Comparison of ENCODE assay signal across 8 mouse cellular contexts in the genomic region with DNA sequence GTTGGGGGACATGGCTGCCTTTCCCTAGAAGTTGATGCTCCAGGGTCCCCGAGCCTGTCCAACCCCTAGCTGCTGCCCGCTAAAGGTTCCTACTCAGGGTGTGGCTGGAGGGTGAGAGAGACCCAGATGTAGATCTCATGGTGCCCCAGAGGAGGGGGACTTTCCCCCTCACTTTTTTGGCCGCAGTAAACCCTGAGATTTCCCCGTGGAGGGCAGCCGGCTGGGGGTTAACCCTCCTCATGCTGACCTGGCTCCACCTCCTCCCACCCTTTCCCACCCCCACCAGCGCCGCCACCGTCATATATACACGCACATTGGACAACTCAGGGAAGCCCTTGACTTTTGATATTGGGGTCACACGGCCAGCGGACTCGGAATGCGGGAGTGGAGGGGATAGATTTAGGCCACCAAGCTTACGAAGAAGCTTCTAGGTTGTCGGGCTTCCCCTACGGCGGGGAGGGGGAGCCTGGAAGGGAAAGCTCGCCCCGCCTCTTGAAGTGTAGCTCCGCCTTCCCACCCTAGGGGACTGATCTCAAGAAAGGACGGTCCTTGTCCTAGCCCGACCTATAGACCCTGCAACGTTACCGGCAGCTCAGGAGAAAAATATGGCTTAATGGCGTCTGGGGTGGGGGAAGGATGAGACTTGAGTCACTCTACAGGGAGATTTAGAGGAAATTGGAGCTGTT. TPM values are rescaled to one million over a fixed set of nuclear protein-coding genes. Genes with fewer than 3 reads are reported as not detected.
DNase-seq lines count a peak whose midpoint lies in the region; ATAC-seq and TF ChIP-seq lines count a peak whose summit lies in the region.

No protein-coding gene starts in this region.

- TF ChIP-seq POLR2A in CH12.LX (IDR thresholded peaks at IDR 0.05; ENCODE audit: low read depth, low read length), result peak; percentile 40; the same call in 1 of the 2 replicates

- H3K36me3 ChIP-seq in CH12.LX (replicated peaks in 1 of 2; ENCODE audit: control insufficient read depth in 1 of 2, insufficient read depth in 1 of 2, low read length in 1 of 2), result peaks cover 23 to 36% of the 10 kb centered on the region in 2 experiments
- peaks cover 19% of the 10 kb centered on the region for H3K36me3 ChIP-seq in embryonic facial prominence, embryonic 15.5 days
- peaks cover 20% of the 10 kb centered on the region for H3K36me3 ChIP-seq in heart, embryonic 14.5 days (ENCODE audit: control insufficient read depth, insufficient read depth, low read length)
- H3K36me3 ChIP-seq in kidney, embryonic 16.5 days (ENCODE audit: insufficient read depth, low read length), result peaks cover 4% of the 10 kb centered on the region; the same call in 1 of the 2 replicates

- no peaks in the 10 kb centered on the region for H3K9me3 ChIP-seq in CH12.LX (replicated peaks; ENCODE audit: low read length)
- no peaks in the 10 kb centered on the region for H3K9me3 ChIP-seq in embryonic facial prominence, embryonic 15.5 days (replicated peaks)
- no peaks in the 10 kb centered on the region for H3K9me3 ChIP-seq in heart, embryonic 14.5 days (ENCODE audit: control insufficient read depth, low read length)
- no peaks in the 10 kb centered on the region for H3K9me3 ChIP-seq in kidney, embryonic 16.5 days (ENCODE audit: low read length)

- in situ Hi-C loops in CH12.LX (cut with MboI; ENCODE audit: low pct_ligation_motif_present, low pct_unique_long_range_greater_than_20kb, low sequenced_read_pairs), result no loop called here

- TF ChIP-seq EP300 in CH12.LX (IDR thresholded peaks at IDR 0.05; ENCODE audit: low read length), result no peak

- TF ChIP-seq CTCF in CH12.LX (conservative IDR thresholded peaks at IDR 0.05 in 1 of 2, IDR thresholded peaks at IDR 0.05 in 1 of 2; ENCODE audit: low read depth in 2 of 2, low read length in 2 of 2), result peak in 1 of 2 experiments; percentile 4; a peak in 1 of 4 replicates

- 0 out of 2 replicates have a peak, but pooled peaks have one; percentile 60 for ATAC-seq in embryonic facial prominence, embryonic 15.5 days (ENCODE audit: insufficient number of reproducible peaks, low FRiP score, low TSS enrichment, low read depth)
- peak; percentile 68 for ATAC-seq in heart, embryonic 14.5 days (ENCODE audit: insufficient number of reproducible peaks, insufficient read depth, low FRiP score, low read depth)
- peak; percentile 67 for ATAC-seq in kidney, embryonic 16.5 days (ENCODE audit: low FRiP score, low TSS enrichment)

- H3K27me3 ChIP-seq in CH12.LX (replicated peaks), result no peaks in the 10 kb centered on the region
- no peaks in the 10 kb centered on the region for H3K27me3 ChIP-seq in embryonic facial prominence, embryonic 15.5 days
- no peaks in the 10 kb centered on the region for H3K27me3 ChIP-seq in heart, embryonic 14.5 days (ENCODE audit: control insufficient read depth, insufficient read depth, low read length)
- H3K27me3 ChIP-seq in kidney, embryonic 16.5 days (ENCODE audit: insufficient read depth, low read length), result no peaks in the 10 kb centered on the region

- peak overlapping the region; percentile 84 for H3K27ac ChIP-seq in CH12.LX (ENCODE audit: insufficient read depth, low read depth)
- H3K27ac ChIP-seq in embryonic facial prominence, embryonic 15.5 days (replicated peaks), result peak overlapping the region; percentile 94
- peak overlapping the region; percentile 89 to 94 for H3K27ac ChIP-seq in heart, embryonic 14.5 days (replicated peaks in 1 of 2; ENCODE audit: control insufficient read depth in 1 of 2, insufficient read depth in 1 of 2, low read depth in 2 of 2, low read length in 2 of 2)
- peak overlapping the region; percentile 96 for H3K27ac ChIP-seq in kidney, embryonic 16.5 days (ENCODE audit: low read length)

- DNase-seq in CH12.LX (ENCODE audit: extremely low read depth), result peak; percentile 86
- DNase-seq in adrenal gland, adult 18-20 months (ENCODE audit: low spot score in 2 of 2), result peak; percentile 79 to 81
- peak; percentile 93 for DNase-seq in lung, postnatal 36 days
- DNase-seq in retina, postnatal 1 day, result peak; percentile 77
- DNase-seq in right cerebral cortex, adult 2 months (ENCODE audit: low spot score in 2 of 2), result no peak

- dilution Hi-C loops in CH12.LX (cut with MboI; ENCODE audit: extremely low pct_ligation_motif_present, extremely low pct_unique_long_range_greater_than_20kb, low sequenced_read_pairs), result no loop called here

- H3K4me2 ChIP-seq in CH12.LX (ENCODE audit: insufficient read depth, low read depth, poor library complexity, severe bottlenecking), result peak overlapping the region; percentile 97
- H3K4me2 ChIP-seq in embryonic facial prominence, embryonic 15.5 days (replicated peaks), result peak overlapping the region; percentile 77
- peak overlapping the region; percentile 94 for H3K4me2 ChIP-seq in heart, embryonic 14.5 days (ENCODE audit: low read length)
- peak overlapping the region; percentile 70 for H3K4me2 ChIP-seq in kidney, embryonic 16.5 days (replicated peaks; ENCODE audit: low read depth, low read length)

- peaks cover 10 to 37% of the 10 kb centered on the region in 2 experiments for H3K4me1 ChIP-seq in CH12.LX (ENCODE audit: control insufficient read depth in 1 of 2, insufficient read depth in 2 of 2)
- H3K4me1 ChIP-seq in embryonic facial prominence, embryonic 15.5 days, result peaks cover 29% of the 10 kb centered on the region
- peaks cover 7 to 12% of the 10 kb centered on the region in 2 experiments for H3K4me1 ChIP-seq in heart, embryonic 14.5 days (ENCODE audit: control insufficient read depth in 2 of 2, insufficient read depth in 2 of 2, low read length in 2 of 2)
- peaks cover 27% of the 10 kb centered on the region for H3K4me1 ChIP-seq in kidney, embryonic 16.5 days (ENCODE audit: insufficient read depth, low read length)

- peaks cover 16% of the 10 kb centered on the region for H3K79me2 ChIP-seq in CH12.LX (replicated peaks; ENCODE audit: control insufficient read depth, extremely low read depth, insufficient read depth, poor library complexity, severe bottlenecking)

- peak overlapping the region; percentile 60 to 86 (median 76) for H3K4me3 ChIP-seq in CH12.LX (replicated peaks in 1 of 3; ENCODE audit: low read depth in 2 of 3, low read length in 2 of 3, poor library complexity in 1 of 3)
- peak overlapping the region; percentile 58 for H3K4me3 ChIP-seq in embryonic facial prominence, embryonic 15.5 days (replicated peaks)
- H3K4me3 ChIP-seq in heart, embryonic 14.5 days (ENCODE audit: control insufficient read depth in 1 of 2, insufficient read depth in 1 of 2, low read depth in 1 of 2, low read length in 2 of 2), result peak overlapping the region; percentile 66 to 70
- H3K4me3 ChIP-seq in kidney, embryonic 16.5 days (ENCODE audit: low read length), result peak overlapping the region; percentile 56

- under 1% methylated on average over 25 of the region's 25 CpGs for WGBS in embryonic facial prominence, embryonic 15.5 days
- WGBS in heart, embryonic 14.5 days, result 1% methylated on average over 25 of the region's 25 CpGs
- WGBS in kidney, embryonic 16.5 days, result under 1% methylated on average over 25 of the region's 25 CpGs

- H3K9ac ChIP-seq in CH12.LX (ENCODE audit: insufficient read depth, low read depth), result peak overlapping the region; percentile 91
- H3K9ac ChIP-seq in embryonic facial prominence, embryonic 15.5 days, result peak overlapping the region; percentile 51
- peak overlapping the region; percentile 92 for H3K9ac ChIP-seq in heart, embryonic 14.5 days (ENCODE audit: low read length)
- peak overlapping the region; percentile 85 for H3K9ac ChIP-seq in kidney, embryonic 16.5 days (replicated peaks; ENCODE audit: low read length)

- TF ChIP-seq RAD21 in CH12.LX (IDR thresholded peaks at IDR 0.05; ENCODE audit: low read depth, low read length), result no peak

TF ChIP-seq in CH12.LX, 34 proteins besides CTCF, POLR2A, EP300 and RAD21 (continues in another document):
- TF ChIP-seq CHD2 (IDR thresholded peaks at IDR 0.05; ENCODE audit: low read length) (no peak), MXI1 (IDR thresholded peaks at IDR 0.05; ENCODE audit: low read depth, low read length) (peak; percentile 32), ETS1 (conservative IDR thresholded peaks at IDR 0.05; ENCODE audit: low read depth, low read length) (peak; percentile 74)

RNA-seq across cellular contexts. Expression of a gene that starts 0.9 kb away (rescaled TPM):
- 58.7 and 76.6 TPM in 2 replicates for total RNA-seq in CH12.LX (2012; rRNA removed)
- 64.0 and 71.5 TPM in 2 replicates for total RNA-seq in CH12.LX (2014; rRNA removed)
- 62.9 and 72.1 TPM in 2 replicates for polyA plus RNA-seq in CH12.LX (2012; ENCODE audit: insufficient read length, low read depth)
- 100 to 1,000 TPM in 1 of 2 experiments, 10 to 100 TPM in 1; 87.7 to 105 TPM for total RNA-seq in adrenal gland, adult 18-20 months (2021)
- 35.3 and 36.2 TPM in 2 replicates for polyA plus RNA-seq in embryonic facial prominence, embryonic 15.5 days (2015; fragmentation: Nextera tagmentation; extraction: Ambion mirVana)
- polyA plus RNA-seq in heart, embryonic 14.5 days (2014; fragmentation: Nextera tagmentation; extraction: Ambion mirVana), result 25.2 and 25.7 TPM in 2 replicates
- polyA plus RNA-seq in kidney, embryonic 16.5 days (2015; fragmentation: Nextera tagmentation; extraction: Ambion mirVana), result 33.8 and 37.4 TPM in 2 replicates

RNA-seq across cellular contexts. Expression of a gene that starts 22.7 kb away (rescaled TPM):
- total RNA-seq in CH12.LX (2012; rRNA removed), result 16.5 and 51.2 TPM in 2 replicates
- total RNA-seq in CH12.LX (2014; rRNA removed), result 3.1 and 3.3 TPM in 2 replicates
- 11.0 and 11.8 TPM in 2 replicates for polyA plus RNA-seq in CH12.LX (2012; ENCODE audit: insufficient read length, low read depth)
- 100 to 1,000 TPM; 145 to 148 TPM for total RNA-seq in adrenal gland, adult 18-20 months (2021)
- polyA plus RNA-seq in embryonic facial prominence, embryonic 15.5 days (2015; fragmentation: Nextera tagmentation; extraction: Ambion mirVana), result 161 and 163 TPM in 2 replicates
- 29.4 and 31.2 TPM in 2 replicates for polyA plus RNA-seq in heart, embryonic 14.5 days (2014; fragmentation: Nextera tagmentation; extraction: Ambion mirVana)
- polyA plus RNA-seq in kidney, embryonic 16.5 days (2015; fragmentation: Nextera tagmentation; extraction: Ambion mirVana), result 70.9 and 71.7 TPM in 2 replicates

RNA-seq across cellular contexts. Expression of a gene that starts 23.0 kb away (rescaled TPM):
- total RNA-seq in CH12.LX (2012; rRNA removed), result 12.5 and 13.2 TPM in 2 replicates
- total RNA-seq in CH12.LX (2014; rRNA removed), result 17.4 and 18.3 TPM in 2 replicates
- polyA plus RNA-seq in CH12.LX (2012; ENCODE audit: insufficient read length, low read depth), result 7.5 and 8.3 TPM in 2 replicates
- total RNA-seq in adrenal gland, adult 18-20 months (2021), result 1 to 10 TPM; 5.0 to 5.4 TPM
- 10.1 and 11.3 TPM in 2 replicates for polyA plus RNA-seq in embryonic facial prominence, embryonic 15.5 days (2015; fragmentation: Nextera tagmentation; extraction: Ambion mirVana)
- polyA plus RNA-seq in heart, embryonic 14.5 days (2014; fragmentation: Nextera tagmentation; extraction: Ambion mirVana), result 8.8 and 11.8 TPM in 2 replicates
- 10.6 and 10.7 TPM in 2 replicates for polyA plus RNA-seq in kidney, embryonic 16.5 days (2015; fragmentation: Nextera tagmentation; extraction: Ambion mirVana)

RNA-seq across cellular contexts. Expression of a gene that starts 24.7 kb away (rescaled TPM):
- 10.0 and 13.9 TPM in 2 replicates for total RNA-seq in CH12.LX (2012; rRNA removed)
- total RNA-seq in CH12.LX (2014; rRNA removed), result 5.9 and 8.1 TPM in 2 replicates
- polyA plus RNA-seq in CH12.LX (2012; ENCODE audit: insufficient read length, low read depth), result 9.2 and 10.8 TPM in 2 replicates
- 10 to 100 TPM; 23.4 to 38.0 TPM for total RNA-seq in adrenal gland, adult 18-20 months (2021)
- polyA plus RNA-seq in embryonic facial prominence, embryonic 15.5 days (2015; fragmentation: Nextera tagmentation; extraction: Ambion mirVana), result 30.8 and 33.2 TPM in 2 replicates
- polyA plus RNA-seq in heart, embryonic 14.5 days (2014; fragmentation: Nextera tagmentation; extraction: Ambion mirVana), result 6.4 and 9.0 TPM in 2 replicates
- 28.8 and 32.1 TPM in 2 replicates for polyA plus RNA-seq in kidney, embryonic 16.5 days (2015; fragmentation: Nextera tagmentation; extraction: Ambion mirVana)

Comparison
In these comparisons a context has a peak if more than half of its experiments do, and no peak if none do; other contexts are left out.
1. DNase-seq: peak in CH12.LX (single experiment), adrenal gland, adult 18-20 months (2 of 2), lung, postnatal 36 days (single experiment) and retina, postnatal 1 day (single experiment); none in right cerebral cortex, adult 2 months (0 of 2).
2. Peak in every context shown above with its lines, with median percentiles within 50 percentile points of each other: H3K27ac ChIP-seq, H3K4me2 ChIP-seq, H3K4me3 ChIP-seq, H3K9ac ChIP-seq and ATAC-seq.